ENCODE assay signal across 8 mouse cellular contexts in the genomic region with DNA sequence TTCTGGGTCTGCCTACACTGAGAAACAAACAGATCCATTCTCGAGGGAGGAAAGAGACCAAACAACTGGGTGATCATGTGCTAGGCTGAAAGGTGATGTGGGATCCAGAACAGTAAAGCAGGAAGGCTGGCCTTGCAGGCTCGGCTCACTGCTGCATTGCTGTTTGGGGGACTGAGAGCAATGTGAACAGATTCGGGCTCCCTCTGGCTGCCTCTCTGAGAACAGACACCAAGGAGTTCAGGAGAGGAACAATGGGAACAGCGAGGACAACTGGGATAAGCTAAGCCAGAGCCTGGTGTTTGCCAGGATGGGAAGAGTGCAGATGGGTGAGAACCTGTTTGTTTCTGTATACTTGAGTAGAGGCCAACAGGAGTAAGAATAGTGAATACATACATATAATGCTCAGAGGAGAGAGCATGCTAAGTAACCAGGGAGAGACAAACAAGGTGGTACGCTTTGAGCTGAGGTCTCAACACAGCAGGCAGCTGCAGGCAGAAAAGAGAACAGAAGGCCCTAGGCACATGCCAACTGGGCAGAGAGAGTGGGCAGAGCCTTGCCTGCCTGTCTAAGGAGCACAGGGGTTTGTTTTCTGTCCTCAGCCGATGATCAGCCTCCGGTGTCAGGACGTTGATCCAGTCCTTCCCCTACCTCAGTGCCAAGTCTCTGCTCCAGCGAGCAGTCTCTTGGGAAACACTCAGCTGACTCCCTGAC. TPM values are rescaled to one million over a fixed set of nuclear protein-coding genes. Genes with fewer than 3 reads are reported as not detected.
DNase-seq lines count a peak whose midpoint lies in the region; ATAC-seq and TF ChIP-seq lines count a peak whose summit lies in the region.

No protein-coding gene starts in this region.

- no peaks in the 10 kb centered on the region for H3K27me3 ChIP-seq in kidney, embryonic 15.5 days
- no peaks in the 10 kb centered on the region for H3K27me3 ChIP-seq in forebrain, postnatal 0 days (ENCODE audit: insufficient read depth, low read length)
- no peaks in the 10 kb centered on the region for H3K27me3 ChIP-seq in midbrain, embryonic 11.5 days (ENCODE audit: control insufficient read depth, insufficient read depth, low read length)

- peak; percentile 89 for TF ChIP-seq CTCF in forebrain, postnatal 0 days (IDR thresholded peaks at IDR 0.05; ENCODE audit: low read depth)

- no peak overlapping the region for H3K4me3 ChIP-seq in kidney, embryonic 15.5 days (replicated peaks)
- H3K4me3 ChIP-seq in forebrain, postnatal 0 days (ENCODE audit: low read depth, low read length) = no peak overlapping the region
- no peak overlapping the region for H3K4me3 ChIP-seq in midbrain, embryonic 11.5 days (ENCODE audit: low read depth, low read length)

- 71% methylated on average over 9 of the region's 9 CpGs for whole genome bisulfite sequencing in kidney, embryonic 15.5 days
- 38% methylated on average over 9 of the region's 9 CpGs for WGBS in forebrain, postnatal 0 days
- 61% methylated on average over 9 of the region's 9 CpGs for WGBS in midbrain, embryonic 11.5 days

- no peak overlapping the region for H3K9ac ChIP-seq in kidney, embryonic 15.5 days
- peak overlapping the region; percentile 28; the same call in 1 of the 2 replicates for H3K9ac ChIP-seq in forebrain, postnatal 0 days
- H3K9ac ChIP-seq in midbrain, embryonic 11.5 days (ENCODE audit: low read length) = no peak overlapping the region

- no peak overlapping the region for H3K4me2 ChIP-seq in kidney, embryonic 15.5 days
- no peak overlapping the region for H3K4me2 ChIP-seq in forebrain, postnatal 0 days (ENCODE audit: low read depth)
- no peak overlapping the region for H3K4me2 ChIP-seq in midbrain, embryonic 11.5 days

- H3K27ac ChIP-seq in kidney, embryonic 15.5 days = no peak overlapping the region
- peak overlapping the region; percentile 58 for H3K27ac ChIP-seq in forebrain, postnatal 0 days (ENCODE audit: low read depth, low read length)
- no peak overlapping the region for H3K27ac ChIP-seq in midbrain, embryonic 11.5 days (ENCODE audit: low read depth, low read length)

- ATAC-seq in kidney, embryonic 15.5 days (replicated peaks; ENCODE audit: low FRiP score) = peak; percentile 53
- ATAC-seq in forebrain, postnatal 0 days = peak; percentile 98
- peak; percentile 72; the same call in 1 of the 2 replicates for ATAC-seq in midbrain, embryonic 11.5 days (ENCODE audit: low FRiP score)

- peaks cover 64% of the 10 kb centered on the region for H3K36me3 ChIP-seq in kidney, embryonic 15.5 days
- H3K36me3 ChIP-seq in forebrain, postnatal 0 days (ENCODE audit: insufficient read depth) = 0 out of 2 replicates have a peak, but pooled peaks cover 3% of the 10 kb centered on the region
- peaks cover 12% of the 10 kb centered on the region; the same call in 1 of the 2 replicates for H3K36me3 ChIP-seq in midbrain, embryonic 11.5 days (ENCODE audit: control insufficient read depth, insufficient read depth, low read length)

- H3K4me1 ChIP-seq in kidney, embryonic 15.5 days = no peaks in the 10 kb centered on the region
- H3K4me1 ChIP-seq in forebrain, postnatal 0 days (ENCODE audit: insufficient read depth) = peaks cover 5% of the 10 kb centered on the region; the same call in 1 of the 2 replicates
- peaks cover 2% of the 10 kb centered on the region; the same call in 1 of the 2 replicates for H3K4me1 ChIP-seq in midbrain, embryonic 11.5 days (ENCODE audit: control insufficient read depth, insufficient read depth, low read length)

- no peak for DNase-seq in kidney, postnatal 25 days
- DNase-seq in cerebellum, adult 11 months = peak; percentile 69
- DNase-seq in forebrain, postnatal 0 days = peak; percentile 87
- peak; percentile 83 for DNase-seq in layer of hippocampus, adult 11-12 months (ENCODE audit: low spot score)
- no peak for DNase-seq in midbrain, embryonic 11.5 days (ENCODE audit: low spot score, missing footprints)
- no peak for DNase-seq in thymus, adult 18-20 months
- DNase-seq in spleen, postnatal 36 days (ENCODE audit: low spot score in 2 of 2) = no peak

- no peaks in the 10 kb centered on the region for H3K9me3 ChIP-seq in kidney, embryonic 15.5 days (replicated peaks)
- no peaks in the 10 kb centered on the region for H3K9me3 ChIP-seq in forebrain, postnatal 0 days (ENCODE audit: low read length)
- no peaks in the 10 kb centered on the region for H3K9me3 ChIP-seq in midbrain, embryonic 11.5 days (ENCODE audit: control insufficient read depth, low read length)

RNA-seq across cellular contexts. Expression of a gene that starts 8.0 kb away (rescaled TPM):
- 18.7 and 21.2 TPM in 2 replicates for polyA plus RNA-seq in kidney, embryonic 15.5 days (2015; fragmentation: Nextera tagmentation; extraction: Ambion mirVana)
- total RNA-seq in forebrain, postnatal 0 days (2014; rRNA removed) = 9.5 and 16.7 TPM in 2 replicates
- polyA plus RNA-seq in forebrain, postnatal 0 days (2015; fragmentation: Nextera tagmentation; extraction: Ambion mirVana) = 5.6 and 6.1 TPM in 2 replicates
- 18.7 and 19.1 TPM in 2 replicates for polyA plus RNA-seq in midbrain, embryonic 11.5 days (2014; fragmentation: Nextera tagmentation; extraction: Ambion mirVana)

Comparison
In these comparisons a context has a peak if more than half of its experiments do, and no peak if none do; other contexts are left out.
1. DNase-seq: peak in cerebellum, adult 11 months (single experiment), forebrain, postnatal 0 days (single experiment) and layer of hippocampus, adult 11-12 months (single experiment); none in kidney, postnatal 25 days (0 of 2), midbrain, embryonic 11.5 days (single experiment), thymus, adult 18-20 months (0 of 2) and spleen, postnatal 36 days (0 of 2).
2. Peak in every context shown above with its lines, with median percentiles within 50 percentile points of each other: ATAC-seq.